Mouse (Mus musculus) activated CD4-positive, CD25-positive, alpha-beta regulatory T cell, adult 4 months (primary cell): ENCODE data around the gene Ski. TPM values are rescaled to one million over a fixed set of nuclear protein-coding genes. Genes with fewer than 3 reads are reported as not detected.

ENCODE experiments used
- ATAC-seq: one replicate; pipeline ENCODE4 v1.8.0; 2017
- polyA plus RNA-seq, 2 experiments: library from polyadenylated mRNA; unstranded; fragments of 100-300 nt; shearing (Covaris generic); gene quantifications; one replicate each; pipeline ENCODE4 v1.2.1; 2017

The Ski gene
- polyA plus RNA-seq, 2 experiments from 2014 or later: 24.7 to 25.0 TPM

GRCm38 (mm10) chr4:155148910-155149698, 73.3 kb downstream of the Ski start:
- no peak for ATAC-seq

DNA sequence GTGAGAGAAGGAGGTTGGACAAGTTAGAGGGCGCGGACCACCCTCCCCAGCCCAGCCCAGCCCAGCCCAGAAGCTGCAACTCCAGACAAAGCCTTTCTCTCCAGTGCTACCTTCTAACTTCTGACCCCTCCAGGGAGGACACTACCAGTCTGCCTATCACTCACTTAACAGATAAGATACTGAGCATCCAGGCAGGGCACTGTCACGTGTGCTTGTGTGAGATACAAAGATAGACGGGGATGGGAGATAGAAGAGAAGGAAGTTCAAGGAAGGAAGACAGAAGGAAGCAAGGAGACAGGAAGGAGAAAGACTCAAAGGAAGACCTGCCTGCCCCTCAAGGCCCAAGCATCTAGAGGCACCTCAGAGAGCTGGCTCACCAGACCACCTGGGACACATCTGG, 73.9 kb downstream of the Ski start:
- ATAC-seq: no peak

DNA sequence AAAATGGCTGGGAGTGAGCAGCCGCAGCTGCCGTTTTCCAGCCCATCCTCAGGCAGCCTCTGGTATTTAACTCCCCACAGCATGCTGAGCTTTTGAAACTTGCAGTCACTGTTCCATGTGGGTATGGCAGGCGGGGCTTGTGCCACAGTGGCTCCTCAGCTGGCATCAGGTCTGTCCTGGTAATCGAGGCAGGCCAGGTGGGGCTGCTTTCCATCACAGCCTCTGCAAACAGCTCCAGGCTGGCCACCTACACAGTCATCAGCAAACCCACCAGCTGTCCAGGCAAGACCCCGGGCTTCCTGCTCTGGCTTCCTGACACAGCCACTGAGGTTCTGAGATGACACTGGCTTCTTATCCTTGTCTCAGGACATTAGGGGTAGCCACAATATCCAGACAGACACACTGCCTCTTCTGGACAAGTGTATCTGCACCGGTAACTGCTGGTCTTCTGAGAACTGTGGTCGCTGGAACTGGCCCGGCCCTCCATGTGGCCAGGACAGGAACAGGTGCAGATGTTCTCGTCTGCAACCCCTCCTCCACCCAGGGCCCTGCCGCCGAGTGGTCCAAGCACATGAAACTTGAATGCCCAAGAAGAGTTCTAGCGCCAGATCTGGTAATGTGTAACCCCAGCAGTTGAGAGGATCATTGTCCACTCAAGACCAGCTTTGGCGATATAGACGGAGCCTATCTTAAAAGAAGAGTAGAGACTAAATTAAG, 76.1 kb downstream of the Ski start:
- no peak for ATAC-seq

GRCm38 (mm10) chr4:155144548-155145180, 77.7 kb downstream of the Ski start:
- ATAC-seq: no peak

GRCm38 (mm10) chr4:155143871-155144502, 78.4 kb downstream of the Ski start:
- ATAC-seq: no peak

- ATAC-seq: no peak
Observed at GRCm38 (mm10) chr4:155143411-155143810, 79.0 kb downstream of the Ski start.

GRCm38 (mm10) chr4:155142836-155143235, 79.6 kb downstream of the Ski start:
- ATAC-seq: no peak

DNA sequence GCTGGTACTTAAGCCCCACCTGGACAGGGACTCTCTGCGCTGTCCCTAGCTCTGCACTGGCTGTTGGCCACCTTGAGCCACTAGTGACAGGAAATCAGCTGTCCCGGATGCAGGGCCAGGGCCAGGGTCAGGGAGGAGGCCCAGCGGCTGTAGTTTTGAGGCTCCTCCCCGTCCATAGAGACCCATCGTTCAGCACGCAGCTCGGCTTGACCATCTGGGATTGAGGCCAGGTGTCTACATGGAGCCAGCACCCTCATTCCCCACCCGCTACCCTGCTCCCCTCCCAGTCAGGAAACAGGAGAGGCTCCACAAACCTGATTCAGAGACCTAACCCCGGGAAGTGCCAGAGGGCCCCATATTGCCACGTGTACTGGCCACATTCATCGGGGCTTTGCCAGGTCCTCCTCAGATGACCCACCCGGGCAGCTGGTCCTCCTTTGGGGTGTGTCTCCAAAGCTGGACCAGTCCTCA, 81.6 kb downstream of the Ski start:
- ATAC-seq: no peak

- no peak for ATAC-seq
Observed at GRCm38 (mm10) chr4:155140150-155140549, 82.2 kb downstream of the Ski start.

GRCm38 (mm10) chr4:155139281-155140045, 82.9 kb downstream of the Ski start:
- ATAC-seq: no peak

GRCm38 (mm10) chr4:155138451-155138850, 83.9 kb downstream of the Ski start:
- ATAC-seq: no peak

GRCm38 (mm10) chr4:155137891-155138290, 84.5 kb downstream of the Ski start:
- no peak for ATAC-seq

GRCm38 (mm10) chr4:155135909-155136585, 86.3 kb downstream of the Ski start:
- ATAC-seq: no peak

DNA sequence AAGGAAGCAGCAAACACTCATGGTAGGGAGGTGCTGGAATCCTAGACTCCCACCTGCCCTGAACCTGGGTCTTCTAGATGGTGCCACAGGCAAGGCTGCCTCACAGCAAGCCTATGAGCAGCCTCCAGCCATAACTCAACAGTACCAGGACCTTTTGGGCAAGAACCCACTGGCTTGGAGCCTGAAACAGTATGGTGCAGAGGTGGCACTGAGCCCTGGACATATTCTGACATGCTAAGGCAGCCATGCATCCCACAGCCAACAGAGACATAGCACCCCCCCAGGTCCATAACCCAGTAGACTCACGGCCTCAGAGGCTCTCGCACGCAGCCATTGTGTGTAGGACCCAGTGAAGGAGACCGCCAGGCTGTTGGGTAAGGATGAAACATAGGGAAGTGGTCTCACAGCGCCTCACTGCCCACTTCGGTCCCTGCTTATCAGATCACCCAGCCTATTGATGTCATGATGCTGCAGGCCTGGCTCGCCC, 87.7 kb downstream of the Ski start:
- no peak for ATAC-seq

- ATAC-seq: no peak
Observed at GRCm38 (mm10) chr4:155133658-155134417, 88.6 kb downstream of the Ski start.

DNA sequence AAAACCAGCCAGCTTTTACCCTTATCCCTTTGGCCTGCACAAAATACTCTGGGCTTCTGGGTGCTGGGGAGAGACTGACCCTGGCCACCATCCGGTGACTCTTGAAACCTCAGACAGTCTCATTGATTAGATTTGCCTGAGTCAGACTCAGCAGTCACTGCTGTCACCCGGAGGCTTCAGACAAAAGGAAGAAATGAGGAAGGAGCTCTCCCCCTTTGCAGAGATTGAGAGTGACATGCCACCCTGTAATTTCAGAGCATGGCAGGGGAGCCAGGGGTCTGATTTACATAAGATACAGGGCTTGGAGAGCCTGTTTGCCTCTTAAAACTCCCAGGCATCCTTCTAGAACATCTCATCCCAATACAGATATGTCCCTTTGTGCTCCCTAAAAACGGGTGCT, 89.2 kb downstream of the Ski start:
- ATAC-seq: no peak

- ATAC-seq: no peak
Observed at GRCm38 (mm10) chr4:155130616-155131015, 91.8 kb downstream of the Ski start.

GRCm38 (mm10) chr4:155129996-155130395, 92.4 kb downstream of the Ski start:
- no peak for ATAC-seq

DNA sequence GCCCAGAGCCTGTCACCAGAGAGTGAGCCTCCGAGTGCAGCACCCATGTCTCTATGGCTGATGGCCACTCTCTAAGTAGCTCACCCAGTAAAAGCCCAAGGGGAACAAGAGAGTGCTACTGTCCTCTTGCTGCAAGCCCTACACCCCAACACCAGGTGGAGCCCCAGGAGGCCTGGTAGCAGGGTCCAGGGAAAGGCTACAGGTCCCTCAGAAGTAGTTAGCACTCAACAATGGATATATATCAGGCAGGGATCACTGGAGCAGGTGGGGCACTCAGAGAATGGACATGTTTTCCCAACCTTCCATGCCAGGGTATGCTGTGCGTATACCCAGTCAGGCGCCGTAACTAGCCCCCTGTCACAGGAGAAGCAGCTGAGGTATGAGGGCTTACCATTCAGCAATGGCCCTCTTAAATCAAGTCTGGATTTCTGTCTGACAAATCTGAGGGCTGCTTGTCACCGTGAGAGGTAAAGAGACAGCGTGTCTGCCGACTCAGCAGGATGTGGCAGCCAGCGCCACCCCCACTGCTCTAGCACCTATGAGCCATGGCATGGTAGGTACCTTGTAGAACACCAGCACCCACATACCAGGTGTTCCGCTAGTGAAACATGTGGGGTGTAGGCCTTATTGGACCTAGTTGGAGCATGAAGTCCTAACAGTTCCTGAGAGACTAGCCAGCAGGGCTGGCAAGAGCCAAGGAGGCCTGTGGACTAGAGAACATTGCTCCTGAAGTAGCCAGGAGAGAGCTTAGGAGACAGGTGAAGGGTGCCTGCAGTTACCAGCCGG, 93.1 kb downstream of the Ski start:
- peak; percentile 65 for ATAC-seq

GRCm38 (mm10) chr4:155128411-155128810, 94.0 kb downstream of the Ski start:
- ATAC-seq: no peak
